Mouse (Mus musculus): ENCODE measurements around the gene Trpv2.

Trpv2 gene

DNA sequence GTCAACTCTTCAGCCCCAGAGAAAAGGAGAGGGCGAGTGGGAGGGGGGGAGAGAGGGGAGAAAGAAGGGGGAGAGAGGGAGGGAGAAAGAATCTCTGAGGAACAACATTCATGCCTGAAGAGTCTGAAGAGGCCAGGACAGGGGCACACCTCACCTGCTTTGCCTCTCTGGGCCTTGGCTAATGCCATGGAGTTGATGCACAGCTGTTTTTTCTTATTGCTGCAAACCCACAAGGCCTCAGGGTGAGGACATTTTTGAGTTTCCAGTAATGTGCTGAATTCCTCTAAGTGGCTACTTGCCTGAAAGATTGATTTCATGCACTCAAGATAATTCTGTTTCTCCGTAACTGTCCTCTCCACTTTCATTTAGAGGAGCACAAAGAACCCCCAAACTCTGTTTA lies 16.1 kb upstream of the Trpv2 start:
- in situ Hi-C loops (cut with MboI, MseI), result no loop called here

DNA sequence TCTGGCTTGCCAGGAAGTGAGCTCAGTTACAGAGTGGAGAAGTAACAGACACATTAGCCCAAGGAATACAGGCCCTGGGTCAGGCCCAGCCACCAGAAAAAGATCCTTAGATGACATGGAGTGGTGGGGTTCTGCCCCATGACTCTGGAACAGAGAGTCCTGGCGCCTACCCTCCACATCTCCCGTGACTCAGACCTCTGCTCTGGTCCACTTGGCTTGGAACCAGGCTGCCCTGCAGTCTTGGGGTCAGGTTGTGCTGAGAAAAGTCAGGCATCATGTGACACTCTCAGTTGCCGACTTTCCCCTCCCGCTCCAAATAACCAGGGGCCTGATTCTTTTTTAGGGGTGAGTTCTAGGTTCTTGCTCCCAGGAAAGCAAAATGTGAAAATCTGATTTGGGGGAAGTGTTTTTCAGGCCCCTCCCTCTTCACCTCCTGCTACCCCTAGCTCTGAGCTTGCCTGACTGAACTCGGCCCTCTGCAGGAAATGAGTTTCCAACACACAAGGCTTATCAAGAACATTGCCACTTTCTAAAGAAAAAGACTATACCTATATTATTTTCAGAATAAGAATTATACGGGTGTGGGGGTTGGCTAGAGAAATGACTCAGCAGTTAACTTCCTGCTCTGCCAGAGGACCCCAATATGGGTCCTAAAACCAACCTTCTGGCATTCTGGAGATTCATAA lies 15.2 kb upstream of the Trpv2 start:
- in situ Hi-C loops (cut with MboI, MseI), result no loop called here

DNA sequence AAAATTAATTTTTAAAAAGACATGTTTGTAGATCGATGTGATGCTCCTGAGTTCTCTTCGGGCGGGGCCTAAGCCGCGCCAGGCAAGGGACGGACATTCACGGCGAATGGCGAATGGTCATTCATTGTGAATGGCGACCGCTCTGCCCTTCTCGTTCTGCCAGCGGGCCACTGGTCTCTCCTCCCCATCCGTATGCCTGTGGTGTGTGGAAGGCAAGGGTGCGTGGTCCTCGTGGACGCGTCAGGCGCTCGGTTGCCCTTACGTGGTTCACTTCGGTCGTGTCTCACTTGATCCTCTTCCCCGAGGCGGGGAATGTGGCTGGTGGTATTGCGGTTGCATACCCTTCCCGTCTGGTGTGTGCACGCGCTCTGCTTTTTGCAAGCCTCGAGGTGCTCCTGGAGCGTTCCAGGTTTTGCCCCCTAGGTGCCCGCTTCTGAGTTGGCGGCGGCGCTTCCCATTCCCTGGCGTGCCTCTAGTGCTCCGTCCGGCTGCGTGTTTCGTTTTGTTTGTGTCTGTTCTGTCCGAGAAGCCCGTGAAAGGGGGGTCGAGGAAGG lies 13.7 kb upstream of the Trpv2 start:
- in situ Hi-C loops (cut with MboI, MseI), result loop anchor here (10.0 kb wide), 1 partner anchor 106 kb away; the partner anchor contains the start of genes Ncor1 and Pigl

DNA sequence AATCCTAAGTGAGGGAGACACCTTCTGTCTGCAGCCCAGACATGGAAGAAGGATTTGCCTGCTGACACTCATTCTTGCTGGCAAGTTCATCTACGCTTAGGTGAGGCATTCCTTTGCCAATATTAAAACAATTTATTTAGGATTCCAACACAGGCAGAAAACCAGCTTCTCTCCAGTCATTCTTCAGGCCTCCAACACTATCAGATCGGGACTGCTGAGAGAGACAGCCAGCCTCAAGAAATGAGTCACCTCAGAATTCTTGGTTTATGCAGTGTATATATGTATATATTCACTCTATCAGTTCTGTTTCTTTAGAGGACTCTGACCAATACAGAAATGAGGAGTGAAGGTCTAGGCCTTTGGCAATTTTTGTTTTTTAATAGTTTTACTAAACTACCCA lies 10.7 kb upstream of the Trpv2 start:
- in situ Hi-C loops (cut with MboI, MseI), result loop anchor here (10.0 kb wide), 1 partner anchor 109 kb away; the partner anchor contains the start of genes Ncor1 and Pigl

DNA sequence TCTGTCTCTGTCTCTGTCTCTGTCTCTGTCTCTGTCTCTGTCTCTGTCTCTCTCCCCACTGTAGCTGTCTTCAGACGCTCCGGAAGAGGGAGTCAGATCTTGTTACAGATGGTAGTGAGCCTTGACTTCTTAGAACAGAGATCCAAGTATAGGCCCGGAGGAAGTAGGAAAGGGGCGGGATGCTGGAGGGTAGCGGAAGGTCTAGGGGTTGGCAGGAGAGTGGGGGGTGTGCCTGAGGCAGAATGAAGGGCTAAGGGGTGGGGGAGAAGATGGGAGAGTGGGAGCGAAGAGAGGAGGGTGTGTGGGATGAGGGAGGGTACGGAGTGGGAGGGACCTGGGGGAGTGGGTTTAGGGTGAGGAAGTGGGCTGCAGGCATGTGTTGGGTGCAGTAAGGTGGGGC lies 8.5 kb upstream of the Trpv2 start:
- in situ Hi-C loops (cut with MboI, MseI), result loop anchor here (10.0 kb wide), 1 partner anchor 111 kb away; the partner anchor contains the start of genes Ncor1 and Pigl

DNA sequence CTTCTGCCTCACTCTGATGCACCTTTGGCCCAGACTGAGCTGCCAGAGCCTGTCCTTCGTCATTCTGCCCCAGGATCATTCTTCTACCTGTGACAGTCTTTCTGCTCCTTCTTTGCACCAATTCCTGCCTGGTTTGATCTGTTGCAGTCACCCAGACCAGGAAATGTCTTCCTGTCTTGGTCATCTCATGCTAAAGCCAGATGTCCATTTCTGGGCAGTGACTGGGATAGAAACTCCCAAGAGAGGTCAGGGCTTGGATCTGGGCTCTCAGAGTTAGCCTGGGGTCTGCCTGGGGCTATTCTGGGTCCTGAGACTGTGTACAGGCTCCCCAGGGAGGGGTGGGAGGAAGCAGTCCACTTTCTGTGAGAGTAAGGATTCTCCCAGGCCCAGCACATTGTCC lies 8.1 kb upstream of the Trpv2 start:
- in situ Hi-C loops (cut with MboI, MseI), result loop anchor here (10.0 kb wide), 1 partner anchor 111 kb away; the partner anchor contains the start of genes Ncor1 and Pigl

DNA sequence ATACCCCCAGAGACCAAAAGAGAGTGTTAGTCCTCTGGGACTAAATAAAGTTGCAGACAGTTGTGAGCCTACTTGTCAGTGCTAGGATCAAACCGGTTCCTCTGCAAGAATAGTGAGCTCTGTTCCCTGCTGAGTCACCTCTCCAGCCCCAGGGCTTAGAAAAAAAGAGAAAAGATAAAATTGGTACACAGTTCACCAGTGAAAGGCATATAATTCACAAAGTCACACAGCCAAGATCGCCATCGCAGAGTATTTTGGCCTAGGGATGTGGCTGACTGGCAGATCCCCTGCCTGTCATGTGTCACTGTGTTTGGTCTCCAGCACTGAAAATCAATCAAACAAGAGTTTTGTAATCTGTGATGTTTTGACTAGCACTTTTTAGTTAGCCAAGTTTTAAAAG lies 6.0 kb upstream of the Trpv2 start:
- in situ Hi-C loops (cut with MboI, MseI), result loop anchor here (10.0 kb wide), 1 partner anchor 113 kb away; the partner anchor contains the start of genes Ncor1 and Pigl

DNA sequence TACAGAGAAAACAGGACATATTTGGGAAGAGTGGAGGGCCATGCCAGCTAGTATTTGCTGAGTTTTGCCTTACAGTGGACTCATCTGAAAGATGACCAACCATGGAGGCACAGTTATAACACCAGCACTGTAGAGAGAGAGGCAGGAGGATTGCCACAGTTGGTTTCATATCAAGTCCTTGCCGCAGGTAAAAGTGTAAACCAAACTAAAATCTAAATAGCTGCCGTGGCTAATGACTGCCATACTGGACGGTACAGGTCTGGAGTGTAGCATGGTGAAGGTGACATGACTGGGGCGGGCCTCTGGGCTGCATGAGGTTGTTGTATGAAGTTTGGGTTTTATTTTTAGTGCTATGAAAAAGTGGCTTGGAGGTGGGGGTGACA lies 408 bp downstream of the Trpv2 start:
- in situ Hi-C loops (cut with MboI, MseI), result no loop called here

DNA sequence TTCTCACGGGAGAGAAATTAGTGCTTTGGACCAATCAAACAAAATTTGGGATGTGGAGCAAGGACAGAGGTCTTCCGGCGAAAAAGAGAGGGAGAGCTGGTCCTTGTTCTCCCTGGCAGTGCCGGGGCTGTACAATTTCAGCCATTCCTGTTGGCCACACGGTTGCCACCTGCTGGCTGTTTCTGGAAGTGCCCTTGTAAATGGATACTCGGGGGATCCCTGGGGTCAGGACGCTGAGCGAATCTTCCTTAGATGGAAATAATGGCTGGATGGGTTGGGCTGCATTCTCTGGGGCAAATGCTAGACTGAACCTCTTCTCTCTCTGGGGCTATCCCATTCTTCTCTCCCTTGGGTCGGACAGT lies 992 bp downstream of the Trpv2 start:
- in situ Hi-C loops (cut with MboI, MseI), result no loop called here

DNA sequence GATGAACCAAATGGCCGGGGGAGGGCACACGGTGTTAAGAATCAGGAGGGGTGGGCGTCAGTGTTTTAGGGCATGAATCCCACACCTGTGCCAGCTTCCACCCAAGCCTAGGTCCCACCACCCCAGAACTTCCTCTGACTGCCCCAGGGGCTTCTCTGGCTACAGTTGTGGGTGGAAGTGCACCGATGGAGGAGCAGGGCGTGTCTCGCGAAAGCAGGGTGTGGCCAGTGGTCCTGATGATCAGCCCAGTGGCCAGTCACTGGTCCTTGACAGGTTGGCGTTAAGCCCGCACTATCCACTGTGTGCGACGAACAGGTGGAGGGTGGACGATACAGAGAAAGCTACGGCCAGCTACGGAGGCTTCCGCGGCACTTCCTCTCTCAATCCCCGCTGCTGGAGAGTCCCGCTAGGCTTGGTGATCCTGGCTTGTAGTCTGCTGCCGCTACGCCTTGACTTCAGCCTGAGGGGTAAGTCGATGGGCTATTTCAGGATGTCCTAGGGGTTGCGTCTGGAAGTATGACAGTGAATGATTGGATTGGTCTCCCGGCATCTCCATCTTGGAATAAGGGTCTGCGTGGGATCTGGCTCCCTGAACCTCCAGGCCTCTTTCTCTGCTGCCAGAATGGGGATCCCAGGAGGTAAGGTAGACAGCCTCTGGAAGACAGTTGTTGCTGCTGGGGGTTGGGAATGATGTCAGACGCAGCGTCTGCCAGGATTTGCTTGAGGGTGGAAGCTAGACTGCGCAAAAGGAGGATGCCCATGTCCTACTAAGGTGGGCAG lies 1.6 kb downstream of the Trpv2 start:
- in situ Hi-C loops (cut with MboI, MseI), result no loop called here

DNA sequence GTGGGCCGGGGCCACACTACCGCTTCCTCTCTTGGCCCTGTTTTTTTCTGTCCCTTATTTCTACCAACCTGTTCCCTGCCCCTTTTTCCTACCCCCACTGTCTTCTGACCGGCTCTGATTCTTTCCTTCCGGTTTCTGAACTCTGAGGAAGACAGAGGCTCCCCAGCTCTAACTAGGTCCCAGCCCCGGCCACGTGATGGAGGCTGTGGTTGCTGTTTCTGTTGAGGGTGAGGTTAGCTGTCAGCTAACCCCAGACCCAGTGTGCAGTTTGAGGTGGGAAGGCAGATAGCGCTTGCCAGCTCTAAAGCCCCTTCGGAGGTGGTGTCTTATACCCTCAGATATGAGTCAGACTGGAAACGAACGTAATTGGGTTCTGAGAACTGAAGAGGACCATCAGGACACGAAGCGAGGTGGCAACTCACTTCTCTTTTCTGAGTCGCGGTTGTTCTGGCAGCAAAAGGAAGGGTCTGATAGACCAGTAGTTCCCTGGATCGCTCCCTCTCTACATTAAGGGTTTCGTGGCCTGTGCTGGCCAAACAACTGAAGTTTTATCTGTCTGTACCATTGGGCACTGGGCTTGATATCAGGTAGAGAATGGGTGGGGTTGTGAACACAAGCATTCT lies 2.4 kb downstream of the Trpv2 start:
- in situ Hi-C loops (cut with MboI, MseI), result no loop called here

DNA sequence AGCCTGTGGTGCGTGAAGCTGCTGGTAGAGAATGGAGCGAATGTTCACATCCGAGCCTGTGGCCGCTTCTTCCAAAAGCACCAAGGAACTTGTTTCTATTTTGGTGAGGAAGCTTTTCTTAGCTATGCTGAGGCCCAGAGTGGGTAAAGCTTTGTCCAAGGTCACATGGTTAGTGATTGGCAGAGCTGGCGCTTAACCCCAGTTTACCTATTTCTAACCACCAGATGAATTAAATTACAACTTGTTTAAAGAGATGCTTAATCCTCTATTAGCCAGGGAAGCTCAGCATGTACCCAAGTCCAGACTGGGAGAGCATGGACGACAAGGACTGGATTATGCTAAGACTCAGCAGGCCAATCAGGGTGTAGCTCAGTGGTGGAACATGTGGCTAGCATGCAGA lies 8.7 kb downstream of the Trpv2 start:
- in situ Hi-C loops (cut with MboI, MseI), result loop anchor here (5.0 kb wide), 1 partner anchor 81 kb away; no protein-coding TSS in a partner anchor

DNA sequence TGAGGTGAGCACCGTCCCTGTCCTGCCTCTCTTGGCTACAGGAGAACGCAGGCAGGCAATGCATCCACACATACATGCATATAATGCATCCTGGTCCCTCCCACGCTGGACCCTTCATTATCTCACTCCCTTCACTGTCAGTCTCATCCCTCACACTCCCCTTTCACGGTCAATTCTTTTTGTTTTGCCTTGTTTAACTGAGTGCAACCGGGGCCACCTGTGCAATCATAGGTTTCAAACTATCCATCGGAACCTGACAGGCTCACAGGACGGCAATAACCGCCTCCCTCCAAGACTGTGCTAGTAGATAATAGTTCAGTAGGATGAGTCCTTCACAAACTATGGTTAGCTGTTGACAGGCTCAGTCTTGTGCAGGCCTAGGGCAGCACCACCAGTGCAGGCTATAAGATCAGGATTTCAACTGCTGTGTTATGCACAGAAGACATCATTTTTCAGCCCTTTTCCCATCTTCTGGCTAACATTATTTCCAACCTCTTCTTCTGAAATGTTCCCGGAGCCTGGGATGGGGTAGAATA lies 10.5 kb downstream of the Trpv2 start:
- in situ Hi-C loops (cut with MboI, MseI), result loop anchor here (5.0 kb wide), 2 partner anchors 82 to 377 kb away; no protein-coding TSS in a partner anchor

DNA sequence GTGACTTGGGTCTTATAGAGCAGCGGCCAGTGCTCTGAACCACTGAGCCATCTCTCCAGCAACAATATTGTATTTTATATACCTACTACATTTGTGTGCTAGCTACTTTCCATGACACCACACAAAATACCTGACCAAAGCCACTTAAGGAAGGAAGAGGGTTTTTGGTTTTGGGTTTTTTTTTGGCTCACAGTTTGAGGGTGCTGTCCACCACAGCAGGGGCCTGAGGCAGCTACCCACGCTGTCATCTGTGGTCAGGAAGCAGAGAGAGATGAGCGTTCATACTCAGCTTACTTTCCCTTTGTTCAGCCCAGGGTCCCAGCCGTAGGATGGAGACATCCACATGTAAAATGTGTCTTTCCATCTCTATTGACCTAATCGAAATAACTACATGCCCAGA lies 12.7 kb downstream of the Trpv2 start:
- in situ Hi-C loops (cut with MboI, MseI), result loop anchor here (5.0 kb wide), 1 partner anchor 380 kb away; no protein-coding TSS in a partner anchor

DNA sequence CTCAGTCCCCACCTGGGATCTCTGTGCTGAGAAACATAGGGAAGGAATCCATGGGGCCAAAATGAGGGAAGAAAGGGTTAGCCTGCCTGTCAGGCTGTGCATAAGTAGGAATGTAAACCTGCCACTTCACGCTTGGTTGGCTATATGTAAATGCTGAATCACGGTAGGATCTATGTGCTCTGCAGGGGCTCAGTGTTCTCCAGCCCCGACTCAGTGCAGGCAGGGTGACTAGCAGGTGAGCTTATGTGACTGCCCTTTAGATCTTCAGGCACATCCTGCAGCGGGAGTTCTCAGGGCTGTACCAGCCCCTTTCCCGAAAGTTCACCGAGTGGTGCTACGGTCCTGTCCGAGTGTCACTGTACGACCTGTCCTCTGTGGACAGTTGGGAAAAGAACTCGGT lies 15.1 kb downstream of the Trpv2 start:
- in situ Hi-C loops (cut with MboI, MseI), result loop anchor here (5.0 kb wide), 1 partner anchor 382 kb away; no protein-coding TSS in a partner anchor

DNA sequence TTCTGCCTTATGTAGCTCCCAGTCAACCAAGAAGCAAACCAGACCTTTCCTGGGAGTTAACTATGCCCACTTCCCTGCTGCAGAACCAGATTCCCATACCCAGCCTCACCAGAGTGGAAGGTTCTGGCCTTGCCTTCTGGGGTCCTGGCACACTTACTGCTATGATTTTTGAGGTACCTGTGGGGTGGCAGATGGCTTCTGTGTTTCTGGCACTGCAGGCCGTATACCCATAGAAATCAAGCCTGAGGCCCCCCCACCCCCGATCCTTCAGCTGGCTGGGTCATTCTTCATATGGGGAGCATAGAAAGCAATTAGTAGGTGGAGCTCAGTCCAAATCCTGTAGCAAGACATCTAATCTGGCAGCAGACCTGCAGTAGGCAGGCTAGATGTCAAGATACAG lies 16.7 kb downstream of the Trpv2 start:
- in situ Hi-C loops (cut with MboI, MseI), result no loop called here

DNA sequence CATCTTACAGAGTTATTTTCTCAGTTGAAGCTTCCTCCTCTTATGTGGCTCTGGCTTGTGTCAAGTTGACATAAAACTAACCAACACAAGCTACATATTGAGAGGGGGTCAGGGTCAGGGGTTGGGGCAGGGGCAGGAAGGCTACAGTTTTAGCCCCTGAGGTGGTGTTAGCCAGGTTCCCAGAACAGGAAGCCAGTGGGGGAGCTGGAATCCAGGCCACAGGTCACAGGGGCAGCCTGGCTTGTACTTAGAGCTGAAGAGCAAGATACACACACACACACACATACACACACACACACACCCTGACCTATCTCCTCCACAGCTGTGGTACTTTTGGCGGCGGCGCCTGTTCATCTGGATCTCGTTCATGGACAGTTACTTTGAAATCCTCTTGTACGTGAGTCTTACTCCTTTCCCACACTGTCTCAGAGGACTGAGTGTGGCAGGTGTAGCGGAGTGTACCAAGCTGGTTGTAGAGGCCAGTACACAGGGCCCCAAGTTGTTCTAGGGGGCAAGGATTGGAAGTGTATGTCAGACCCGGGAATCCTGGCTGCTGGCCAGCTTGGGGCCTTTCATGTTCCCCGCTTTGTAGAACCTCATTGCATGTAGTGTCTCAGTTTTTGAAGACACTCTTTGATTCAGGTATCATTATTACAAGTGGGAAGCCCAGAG lies 17.8 kb downstream of the Trpv2 start:
- in situ Hi-C loops (cut with MboI, MseI), result no loop called here

DNA sequence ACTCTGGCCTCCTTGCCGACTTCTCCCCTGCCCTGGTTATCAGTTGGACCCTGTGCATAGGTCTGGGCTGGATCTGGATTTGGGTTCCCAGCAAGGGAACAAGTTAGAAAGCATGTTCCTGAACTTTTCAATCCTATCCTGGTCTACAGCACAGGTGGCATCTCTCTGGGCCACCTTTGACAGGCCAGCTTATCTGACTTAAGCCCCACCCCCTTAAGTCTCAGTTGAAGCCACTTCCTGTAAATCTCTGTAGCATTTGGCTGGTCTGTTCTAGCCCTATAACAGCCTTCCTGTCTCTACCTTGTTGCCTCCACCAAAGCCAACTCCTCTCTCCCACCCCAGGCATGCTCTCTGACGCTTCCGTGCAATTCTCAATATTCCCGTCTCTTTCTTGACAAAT lies 24.3 kb downstream of the Trpv2 start:
- in situ Hi-C loops (cut with MboI, MseI), result no loop called here

DNA sequence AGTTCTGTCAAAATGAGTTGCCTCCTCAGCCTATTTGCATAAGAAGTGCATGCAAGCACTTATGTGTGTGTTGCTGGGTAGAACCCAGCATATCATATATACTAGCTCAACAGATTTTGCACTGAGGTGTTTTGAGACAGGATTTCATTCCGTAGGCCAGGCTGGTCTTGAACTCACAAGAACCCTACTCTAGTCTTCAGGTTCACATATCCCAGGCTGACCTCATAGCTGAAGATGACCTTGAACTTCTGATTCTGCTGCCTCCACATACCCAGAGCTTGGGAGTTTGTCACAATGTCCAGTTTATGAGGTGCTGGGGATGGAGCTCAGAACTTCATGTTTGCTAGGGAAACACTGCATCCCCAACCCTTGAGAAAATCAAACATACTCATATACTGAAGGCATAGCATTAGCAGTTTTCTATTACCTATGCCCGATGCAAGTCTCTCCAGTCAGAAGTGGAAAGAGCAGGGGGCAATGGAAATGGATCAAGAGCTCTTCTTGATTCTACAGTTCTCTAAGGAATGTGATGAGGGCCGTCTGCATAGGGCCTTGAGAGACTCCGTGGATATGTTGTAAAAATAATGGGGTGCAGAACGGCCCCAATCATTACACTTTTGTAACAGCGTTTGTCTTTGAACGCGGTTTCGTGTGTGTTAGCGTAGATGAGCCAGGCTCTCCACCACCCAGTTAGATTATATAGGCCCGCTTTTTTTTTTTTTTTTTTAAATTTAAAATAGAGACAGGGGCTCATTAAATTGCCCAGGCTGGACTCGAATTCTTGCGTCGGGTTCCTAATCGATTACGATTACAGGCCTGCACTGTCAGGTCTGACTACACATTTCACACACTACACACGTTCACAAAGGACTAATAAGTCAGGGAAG lies 27.7 kb downstream of the Trpv2 start:
- in situ Hi-C loops (cut with MboI, MseI), result no loop called here

Data from T-helper 1 cell (primary cell).